Mouse (Mus musculus): ENCODE data around the gene Wdr47. TPM values are rescaled to one million over a fixed set of nuclear protein-coding genes. Genes with fewer than 3 reads are reported as not detected.
A peak's percentile ranks its signal among the peaks of the same experiment; 100 is the strongest.
"Not testable (repeated sequence)": the region's sequence is repeated elsewhere in the genome, so short reads cannot be mapped to it uniquely, and the experiment has no call there.

The Wdr47 gene
- polyA plus RNA-seq, 1 experiment from 2014 or later, result 6.8 TPM

DNA sequence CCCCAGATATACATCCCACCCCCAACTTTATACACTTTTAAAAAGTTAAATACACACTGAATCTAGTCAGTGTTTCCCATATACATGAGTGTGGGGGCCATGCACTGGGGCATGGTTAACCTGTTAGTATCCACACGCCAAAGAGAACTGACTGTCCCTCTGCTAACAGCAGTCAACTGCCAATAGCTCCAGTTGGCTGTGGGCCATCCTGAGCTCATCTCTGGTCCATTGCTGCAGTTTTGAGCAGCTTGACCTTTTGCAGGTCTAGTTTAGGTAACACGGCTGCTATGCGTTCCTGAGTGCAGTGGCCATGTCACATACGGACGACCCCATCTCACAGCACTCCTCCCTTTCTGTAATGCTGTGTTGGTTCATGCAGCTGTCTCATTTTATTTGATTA lies 43.7 kb downstream of the Wdr47 start:
- 83% methylated on average over 5 of the region's 5 CpGs for WGBS
- no peak overlapping the region for H3K9ac ChIP-seq (ENCODE audit: low read depth, low read length)
- ATAC-seq (replicated peaks; ENCODE audit: low FRiP score, low read depth), result no peak

DNA sequence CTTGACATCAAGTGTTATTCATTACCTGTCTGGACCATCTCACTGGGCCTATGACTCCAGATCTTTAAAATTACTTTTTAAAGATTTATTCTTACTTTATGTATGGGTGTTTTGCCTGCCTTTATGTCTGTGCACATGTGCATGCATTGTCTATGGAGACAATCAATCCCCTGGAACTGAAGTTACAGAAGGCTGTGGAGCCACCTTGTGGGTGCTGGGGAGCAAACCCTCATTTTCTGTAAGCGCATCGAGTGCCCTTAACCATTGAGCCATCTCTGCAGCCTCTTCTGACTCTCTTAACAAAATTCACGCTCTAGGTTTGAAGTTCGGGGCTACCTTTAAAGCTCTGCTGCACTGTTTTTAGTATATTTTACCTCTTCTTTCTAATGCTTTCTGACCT lies 48.3 kb downstream of the Wdr47 start:
- no peaks in the 10 kb centered on the region for H3K27me3 ChIP-seq (ENCODE audit: insufficient read depth, low read length)
- no peak overlapping the region for H3K4me3 ChIP-seq (replicated peaks; ENCODE audit: low read depth, low read length)
- ATAC-seq (replicated peaks; ENCODE audit: low FRiP score, low read depth) (no peak), DNase-seq (ENCODE audit: low spot score) (no peak)
- TF ChIP-seq CTCF (IDR thresholded peaks at IDR 0.05; ENCODE audit: low read depth), result peak; percentile 50
- no peaks in the 10 kb centered on the region for H3K4me1 ChIP-seq (replicated peaks; ENCODE audit: insufficient read depth, low read length)
- WGBS, result 75% methylated on average over 4 of the region's 4 CpGs
- no peak overlapping the region for H3K4me2 ChIP-seq (ENCODE audit: low read length)
- no peak overlapping the region for H3K9ac ChIP-seq (ENCODE audit: low read depth, low read length)
- H3K36me3 ChIP-seq (ENCODE audit: insufficient read depth, low read length), result 0 out of 2 replicates have a peak, but pooled peaks cover 6% of the 10 kb centered on the region
- no peak overlapping the region for H3K27ac ChIP-seq
- H3K9me3 ChIP-seq (replicated peaks; ENCODE audit: low read length), result no peaks in the 10 kb centered on the region

More for the DNA sequence above, 43.7 kb downstream of the Wdr47 start:
- Histone ChIP-seq H3K4me3 (replicated peaks; ENCODE audit: low read depth, low read length) (no peak overlapping the region), H3K4me1 (replicated peaks; ENCODE audit: insufficient read depth, low read length) (no peaks in the 10 kb centered on the region), H3K9me3 (replicated peaks; ENCODE audit: low read length) (no peaks in the 10 kb centered on the region), H3K36me3 (ENCODE audit: insufficient read depth, low read length) (0 out of 2 replicates have a peak, but pooled peaks cover 6% of the 10 kb centered on the region), H3K27ac (no peak overlapping the region), H3K4me2 (ENCODE audit: low read length) (no peak overlapping the region), H3K27me3 (ENCODE audit: insufficient read depth, low read length) (no peaks in the 10 kb centered on the region)
- DNase-seq (ENCODE audit: low spot score), result no peak
- TF ChIP-seq CTCF (IDR thresholded peaks at IDR 0.05; ENCODE audit: low read depth), result no peak

DNA sequence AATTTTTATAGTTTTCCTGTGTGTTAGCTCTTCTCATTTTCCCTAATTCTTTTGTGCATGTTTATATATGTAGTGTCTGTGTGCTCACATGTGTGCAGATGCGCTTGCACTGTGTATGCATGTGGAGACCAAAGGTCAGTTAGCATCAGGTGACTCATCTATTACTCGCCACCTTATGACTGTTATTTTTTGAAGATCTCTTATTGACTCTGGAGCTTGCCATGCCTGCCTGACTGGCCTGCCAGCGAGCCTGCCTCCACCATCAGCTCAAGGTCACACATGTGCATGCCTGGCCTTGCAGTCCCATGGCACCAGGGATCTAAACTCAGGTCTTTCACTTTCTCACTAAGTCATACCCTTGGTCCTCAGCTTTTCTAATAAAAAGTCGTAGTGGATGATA lies 49.9 kb downstream of the Wdr47 start:
- WGBS, result 76% methylated on average over 4 of the region's 4 CpGs
- no peak for TF ChIP-seq CTCF (IDR thresholded peaks at IDR 0.05; ENCODE audit: low read depth)

DNA sequence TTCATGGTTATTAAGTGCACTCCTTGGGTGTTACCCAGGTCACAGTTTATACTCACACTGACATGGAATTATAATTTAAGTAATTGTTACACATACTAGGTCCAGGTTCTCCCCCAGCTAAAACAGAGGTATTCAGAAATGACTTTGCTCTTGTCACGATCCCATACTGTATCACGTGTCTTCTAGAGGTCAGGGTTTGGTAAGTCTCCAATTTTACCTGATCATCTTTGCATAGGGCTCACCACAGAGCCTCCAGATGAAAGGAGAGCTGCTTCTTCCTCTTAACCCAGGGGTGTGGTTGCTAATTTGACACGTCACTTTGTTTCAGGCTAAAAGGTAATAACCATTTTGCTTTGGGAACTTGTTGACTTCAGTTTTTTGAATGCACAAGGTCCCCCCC lies 53.8 kb downstream of the Wdr47 start:
- DNase-seq (ENCODE audit: low spot score) (no peak), ATAC-seq (replicated peaks; ENCODE audit: low FRiP score, low read depth) (no peak)
- H3K9ac ChIP-seq (ENCODE audit: low read depth, low read length), result no peak overlapping the region
- 87% methylated on average over 3 of the region's 3 CpGs for WGBS
- TF ChIP-seq CTCF (IDR thresholded peaks at IDR 0.05; ENCODE audit: low read depth), result no peak
- no peak overlapping the region for H3K4me3 ChIP-seq (replicated peaks; ENCODE audit: low read depth, low read length)
- no peak overlapping the region for H3K27ac ChIP-seq
- no peak overlapping the region for H3K4me2 ChIP-seq (ENCODE audit: low read length)
- no peaks in the 10 kb centered on the region for H3K36me3 ChIP-seq (ENCODE audit: insufficient read depth, low read length)
- no peaks in the 10 kb centered on the region for H3K4me1 ChIP-seq (replicated peaks; ENCODE audit: insufficient read depth, low read length)
- no peaks in the 10 kb centered on the region for H3K27me3 ChIP-seq (ENCODE audit: insufficient read depth, low read length)
- no peaks in the 10 kb centered on the region for H3K9me3 ChIP-seq (replicated peaks; ENCODE audit: low read length)

More for the DNA sequence above, 49.9 kb downstream of the Wdr47 start:
- Histone ChIP-seq H3K4me1 (replicated peaks; ENCODE audit: insufficient read depth, low read length) (no peaks in the 10 kb centered on the region), H3K9me3 (replicated peaks; ENCODE audit: low read length) (no peaks in the 10 kb centered on the region), H3K9ac (ENCODE audit: low read depth, low read length) (no peak overlapping the region), H3K36me3 (ENCODE audit: insufficient read depth, low read length) (0 out of 2 replicates have a peak, but pooled peaks cover 2% of the 10 kb centered on the region), H3K27ac (no peak overlapping the region), H3K27me3 (ENCODE audit: insufficient read depth, low read length) (no peaks in the 10 kb centered on the region), H3K4me2 (ENCODE audit: low read length) (no peak overlapping the region), H3K4me3 (replicated peaks; ENCODE audit: low read depth, low read length) (no peak overlapping the region)
- DNase-seq (ENCODE audit: low spot score) (no peak), ATAC-seq (replicated peaks; ENCODE audit: low FRiP score, low read depth) (no peak; the same call in 1 of the 2 replicates)

DNA sequence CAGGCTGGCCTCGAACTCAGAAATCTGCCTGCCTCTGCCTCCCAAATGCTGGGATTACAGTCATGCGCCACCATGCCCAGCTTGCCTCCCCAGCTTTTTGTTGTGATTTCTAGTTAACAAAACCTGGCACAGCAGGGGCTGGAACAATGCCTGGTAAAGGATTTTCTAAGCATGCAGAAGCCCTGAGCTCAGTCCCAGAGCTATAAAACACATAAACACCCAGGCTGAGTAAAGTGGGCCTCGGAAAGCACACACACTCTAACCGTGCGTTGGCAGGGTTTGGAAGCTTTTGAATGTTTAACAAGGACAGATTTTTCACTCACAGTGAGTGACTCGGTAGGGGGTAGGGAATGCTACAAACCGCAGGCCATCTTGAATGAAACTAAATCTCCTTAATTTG lies 55.0 kb downstream of the Wdr47 start:
- H3K4me3 ChIP-seq (replicated peaks; ENCODE audit: low read depth, low read length), result no peak overlapping the region
- no peaks in the 10 kb centered on the region for H3K36me3 ChIP-seq (ENCODE audit: insufficient read depth, low read length)
- ATAC-seq (replicated peaks; ENCODE audit: low FRiP score, low read depth) (no peak), DNase-seq (ENCODE audit: low spot score) (no peak)
- no peak overlapping the region for H3K9ac ChIP-seq (ENCODE audit: low read depth, low read length)
- H3K27ac ChIP-seq, result no peak overlapping the region
- TF ChIP-seq CTCF (IDR thresholded peaks at IDR 0.05; ENCODE audit: low read depth), result no peak
- no peaks in the 10 kb centered on the region for H3K27me3 ChIP-seq (ENCODE audit: insufficient read depth, low read length)
- no peaks in the 10 kb centered on the region for H3K9me3 ChIP-seq (replicated peaks; ENCODE audit: low read length)
- H3K4me1 ChIP-seq (replicated peaks; ENCODE audit: insufficient read depth, low read length), result no peaks in the 10 kb centered on the region
- no peak overlapping the region for H3K4me2 ChIP-seq (ENCODE audit: low read length)
- WGBS, result 72% methylated on average over 7 of the region's 7 CpGs

DNA sequence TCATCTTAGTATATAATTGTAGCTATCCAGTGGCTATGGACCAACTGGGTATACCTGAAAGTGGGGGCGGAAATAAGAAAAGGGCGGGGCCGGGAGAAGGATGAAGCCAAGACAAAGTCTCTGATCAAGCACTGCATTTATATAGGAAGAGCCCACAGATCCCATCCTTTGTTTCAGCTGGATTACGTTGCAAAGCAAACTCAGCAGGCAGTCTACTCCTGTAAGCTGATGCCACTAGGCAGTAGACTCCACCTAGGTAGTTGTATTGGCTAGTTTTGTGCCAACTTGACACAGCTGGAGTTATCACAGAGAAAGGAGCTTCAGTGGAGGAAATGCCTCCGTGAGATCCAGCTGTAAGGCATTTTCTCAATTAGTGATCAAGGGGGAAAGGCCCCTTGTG lies 56.6 kb downstream of the Wdr47 start:
- H3K27me3 ChIP-seq (ENCODE audit: insufficient read depth, low read length); ATAC-seq (replicated peaks; ENCODE audit: low FRiP score, low read depth); H3K9ac ChIP-seq (ENCODE audit: low read depth, low read length); H3K4me3 ChIP-seq (replicated peaks; ENCODE audit: low read depth, low read length); H3K4me1 ChIP-seq (replicated peaks; ENCODE audit: insufficient read depth, low read length); H3K4me2 ChIP-seq (ENCODE audit: low read length); H3K36me3 ChIP-seq (ENCODE audit: insufficient read depth, low read length); H3K27ac ChIP-seq; H3K9me3 ChIP-seq (replicated peaks; ENCODE audit: low read length); DNase-seq (ENCODE audit: low spot score): not testable (repeated sequence)
- WGBS, result 39% methylated on average over 5 of the region's 5 CpGs
